Mouse (Mus musculus): ENCODE measurements around the gene Mecom. TPM values are rescaled to one million over a fixed set of nuclear protein-coding genes. Genes with fewer than 3 reads are reported as not detected.

Gene Mecom
- polyA plus RNA-seq, 3 experiments from 2014 or later, result not detected

DNA sequence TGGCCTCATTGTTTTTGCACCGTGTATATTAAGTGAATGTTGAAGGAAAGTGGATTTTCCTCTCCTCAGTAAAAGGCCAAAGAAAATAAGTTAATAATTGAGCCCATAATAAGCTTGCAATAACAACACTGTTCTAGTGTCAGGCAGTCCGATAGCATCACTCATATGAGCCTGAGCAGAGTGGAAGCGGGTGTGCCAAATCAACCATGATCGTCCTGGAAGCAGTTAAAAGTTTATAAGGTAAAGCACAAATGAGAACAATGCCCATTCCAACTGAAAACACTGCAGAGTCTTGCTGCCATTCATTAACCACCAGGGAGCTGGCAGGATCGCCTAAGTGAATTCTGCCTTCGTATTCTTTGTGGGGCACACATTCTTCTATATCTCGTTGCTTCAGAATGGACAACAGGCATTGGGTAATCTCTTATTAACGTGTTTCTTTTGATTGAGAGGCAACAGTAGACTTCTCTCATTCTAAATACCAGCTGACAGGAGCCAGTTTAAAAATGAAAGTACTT, 542.9 kb downstream of the Mecom start:
- ATAC-seq, result no peak

DNA sequence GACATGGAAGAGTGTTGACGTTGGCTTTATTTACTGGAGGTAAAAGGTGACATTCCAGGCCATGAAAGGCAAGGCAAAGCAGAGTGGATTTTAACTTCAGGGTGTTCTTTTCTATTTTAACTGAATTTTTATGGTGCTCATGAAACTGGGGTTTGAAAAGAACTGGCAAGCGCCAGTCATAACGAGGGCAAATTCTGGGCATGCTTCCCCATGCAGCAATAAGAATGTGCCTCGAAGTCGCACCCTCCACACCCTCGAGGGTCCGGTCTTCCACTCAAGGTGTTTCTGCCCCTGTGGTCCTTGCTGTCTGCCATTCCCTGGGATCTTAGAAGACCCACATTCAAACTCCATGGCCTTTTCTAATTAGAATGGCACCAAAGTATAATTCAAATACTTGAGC, 547.5 kb downstream of the Mecom start:
- ATAC-seq, result no peak

DNA sequence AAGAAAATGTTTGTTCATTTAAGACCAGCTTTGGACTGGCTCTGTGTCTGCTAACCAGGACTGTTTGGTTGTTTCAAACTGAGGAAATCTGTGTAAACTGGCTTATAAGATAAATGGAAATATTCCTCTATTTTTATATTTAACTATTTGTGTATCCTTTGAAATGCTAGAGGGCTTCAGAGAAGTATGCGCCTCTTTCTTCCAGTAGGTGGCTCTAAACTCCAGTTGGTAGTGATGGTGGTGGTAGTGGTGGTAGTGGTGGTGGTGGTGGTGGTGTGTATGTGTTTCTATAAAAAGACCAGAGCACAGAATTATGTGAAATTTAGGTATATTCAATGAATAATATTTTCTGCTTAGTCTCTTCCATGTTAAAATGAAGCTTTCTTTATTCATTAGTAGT, 548.8 kb downstream of the Mecom start:
- no peak for ATAC-seq

DNA sequence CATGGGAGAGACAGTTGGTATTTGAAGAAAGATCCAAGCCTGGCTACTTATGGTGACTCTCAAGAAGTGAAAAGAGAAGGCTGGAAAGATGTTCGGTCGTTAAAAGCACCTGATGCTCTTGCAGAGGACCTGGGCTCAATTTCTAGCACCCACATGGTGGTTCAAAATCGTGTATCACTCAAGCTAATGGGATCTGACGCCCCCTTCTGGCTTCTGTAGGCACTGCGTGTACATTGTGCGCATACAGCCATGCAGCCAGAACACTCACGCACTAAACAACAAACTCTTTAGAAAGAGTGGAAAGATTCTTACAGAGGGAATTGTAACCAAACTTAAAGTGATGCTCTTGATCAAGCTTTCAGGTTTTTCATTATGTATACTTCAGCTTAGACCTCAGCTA, 550.7 kb downstream of the Mecom start:
- no peak for ATAC-seq

DNA sequence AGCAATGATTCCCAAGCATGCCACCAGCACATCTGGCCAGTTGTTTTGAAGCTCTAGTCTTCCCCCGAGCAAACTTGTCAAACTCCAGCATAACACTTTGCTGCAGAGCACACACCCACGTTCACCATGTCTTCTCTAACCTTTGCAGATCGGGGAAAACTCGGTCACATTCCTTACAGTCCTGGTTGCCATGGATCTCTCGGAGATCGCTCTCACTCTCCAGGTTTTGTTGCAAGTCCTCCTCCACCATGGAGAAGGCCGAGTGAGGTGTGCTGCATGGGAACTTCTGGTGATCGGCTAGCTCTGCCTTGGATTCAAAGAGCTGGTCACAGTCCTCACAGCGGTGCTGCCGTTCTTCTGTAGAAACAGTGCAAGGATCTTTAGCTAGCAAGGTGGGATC, 554.5 kb downstream of the Mecom start:
- no peak for ATAC-seq

DNA sequence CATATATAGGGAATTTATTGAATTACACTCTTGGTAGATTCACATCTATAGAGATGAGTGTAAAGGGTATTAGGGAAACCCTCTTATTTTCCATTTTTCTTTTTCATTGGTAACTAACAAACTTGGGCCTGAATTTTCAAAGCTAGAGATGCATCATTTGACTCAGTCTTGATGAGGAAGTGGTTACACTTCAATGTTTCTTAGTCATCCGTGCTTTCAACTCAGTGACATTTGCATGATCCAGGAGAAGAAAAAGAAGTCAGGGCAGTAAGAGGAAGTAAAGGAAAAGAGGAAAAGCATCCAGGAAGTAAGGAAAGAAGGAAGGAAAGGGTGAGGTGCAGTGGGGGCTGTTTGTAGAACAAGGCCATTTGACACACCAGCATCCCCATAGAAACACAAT, 556.3 kb downstream of the Mecom start:
- ATAC-seq, result no peak

DNA sequence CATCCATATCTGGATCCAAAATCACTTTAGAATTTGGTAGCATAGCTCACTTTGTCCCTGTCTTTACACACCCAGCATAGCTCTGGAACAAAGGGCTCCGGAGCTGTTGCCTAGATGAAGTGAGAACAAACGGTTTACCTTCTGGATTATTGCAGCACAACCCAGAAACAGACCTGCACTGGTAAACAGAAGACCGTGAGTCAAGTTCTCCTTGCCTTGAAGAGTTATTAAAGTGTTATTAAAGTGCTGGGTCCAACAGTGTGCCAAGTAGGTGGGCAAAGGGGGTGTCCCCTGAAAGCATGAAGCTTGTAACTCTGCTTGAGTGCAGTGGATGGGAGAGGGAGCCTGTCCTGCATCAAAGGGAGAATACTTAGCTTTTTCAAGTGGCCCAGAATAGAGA, 563.4 kb downstream of the Mecom start:
- ATAC-seq, result no peak

DNA sequence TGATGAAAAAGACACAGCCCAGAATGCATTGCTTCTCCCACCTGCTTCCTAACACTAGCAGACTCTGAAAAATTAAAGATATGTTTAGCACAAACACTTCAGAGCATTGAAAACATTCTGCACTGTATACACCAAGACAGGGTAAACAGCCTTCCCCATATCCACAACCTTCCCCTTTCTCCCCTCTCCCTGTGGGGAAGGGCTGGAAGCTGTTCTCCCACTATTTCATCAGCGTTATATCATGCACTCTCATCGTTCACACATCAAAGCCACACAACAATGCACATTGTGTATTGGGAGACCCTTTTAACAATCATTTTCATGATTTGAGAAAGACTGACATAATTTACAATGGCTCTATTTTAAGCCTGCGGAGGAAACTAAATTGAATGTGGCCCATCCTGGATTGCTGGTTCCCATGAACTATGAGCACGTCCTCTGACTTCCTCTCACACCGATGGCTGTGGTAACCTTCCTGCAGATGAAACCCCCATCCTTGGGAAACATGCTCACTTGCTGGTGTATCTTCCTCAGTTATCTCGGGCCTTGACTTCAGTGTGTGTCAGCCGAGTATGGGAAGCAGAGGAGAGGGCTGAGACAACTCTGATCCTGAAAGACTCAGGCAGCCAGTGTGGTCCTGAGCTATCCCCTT, 566.4 kb downstream of the Mecom start:
- ATAC-seq, result no peak

DNA sequence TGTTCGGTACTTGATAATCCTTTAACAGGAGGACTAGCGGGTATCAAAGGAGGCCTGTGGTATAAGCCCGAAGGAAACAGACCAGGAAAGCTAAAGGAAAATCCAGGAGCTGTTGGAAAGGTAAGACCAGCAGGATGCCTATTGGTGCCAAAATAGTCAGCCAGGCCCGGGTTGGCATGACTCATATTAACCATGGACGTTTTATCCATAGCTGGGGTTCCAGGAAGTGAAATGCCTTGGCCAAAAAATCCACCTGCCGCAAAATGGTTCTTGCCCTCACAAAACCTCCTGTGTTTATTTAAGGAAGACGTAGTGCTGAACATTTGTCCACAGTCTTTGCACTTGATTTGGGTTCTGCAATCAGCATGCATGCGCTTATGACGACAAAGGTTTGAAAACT, 567.3 kb downstream of the Mecom start:
- no peak for ATAC-seq

DNA sequence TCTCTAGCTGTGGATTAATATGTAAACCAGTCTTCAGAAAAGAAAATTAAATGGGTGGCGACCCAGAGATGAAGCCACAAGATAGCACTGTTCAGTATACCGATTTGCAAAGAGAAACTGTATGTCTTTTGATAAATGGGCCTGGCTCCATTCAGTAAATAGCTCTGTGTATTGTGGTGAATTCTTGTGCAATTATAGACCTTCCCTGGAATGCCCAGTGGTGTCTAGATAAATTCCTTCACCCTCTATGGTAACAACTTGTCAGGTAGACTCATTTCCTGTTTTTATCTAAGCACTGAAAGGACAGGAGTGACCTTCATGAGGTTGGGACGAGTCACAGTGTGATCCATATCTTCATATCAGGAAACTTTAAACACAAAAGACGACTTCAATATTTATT, 571.2 kb downstream of the Mecom start:
- ATAC-seq, result no peak

DNA sequence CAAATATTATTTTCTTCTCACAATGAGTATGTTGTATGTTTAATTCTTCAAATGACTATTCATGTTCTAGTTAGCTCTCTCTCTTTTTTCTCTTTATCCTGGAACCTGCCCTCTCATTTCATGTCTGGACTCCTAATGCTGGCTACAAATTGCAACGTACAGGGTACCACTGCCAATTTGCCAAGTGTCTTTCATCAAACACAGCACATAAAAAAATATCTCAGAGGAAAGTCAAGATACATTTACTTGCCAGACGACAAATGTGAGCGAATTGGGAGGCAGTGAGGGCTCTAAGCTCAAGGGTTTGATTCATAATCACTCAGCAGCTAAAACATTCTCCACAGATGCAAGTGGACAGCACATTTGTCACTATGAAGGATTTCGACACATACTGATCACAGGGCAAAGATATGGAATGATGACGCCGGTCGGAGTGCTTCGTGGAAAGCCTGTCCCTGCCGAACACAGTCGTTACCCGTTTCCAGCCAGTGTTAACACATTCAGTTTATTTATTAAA, 579.3 kb downstream of the Mecom start:
- ATAC-seq, result no peak

DNA sequence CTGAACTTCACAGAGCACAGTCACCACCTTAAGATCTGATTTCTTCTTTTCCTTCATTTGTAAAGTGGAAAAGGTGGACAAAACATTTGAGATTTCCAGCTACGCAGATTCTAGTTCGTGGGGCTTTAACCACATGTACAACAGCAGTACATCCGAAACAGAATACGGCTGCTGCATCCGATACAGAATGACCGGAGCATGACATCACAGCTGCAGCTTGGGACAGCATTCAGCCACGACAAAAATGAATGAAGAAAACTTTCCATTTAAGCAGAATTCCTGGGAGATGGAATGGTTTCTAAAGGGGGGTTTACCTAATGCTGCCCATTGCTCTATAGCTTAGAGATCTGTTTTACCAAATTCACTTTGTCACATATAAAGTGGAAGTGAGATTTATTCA, 583.9 kb downstream of the Mecom start:
- no peak for ATAC-seq

DNA sequence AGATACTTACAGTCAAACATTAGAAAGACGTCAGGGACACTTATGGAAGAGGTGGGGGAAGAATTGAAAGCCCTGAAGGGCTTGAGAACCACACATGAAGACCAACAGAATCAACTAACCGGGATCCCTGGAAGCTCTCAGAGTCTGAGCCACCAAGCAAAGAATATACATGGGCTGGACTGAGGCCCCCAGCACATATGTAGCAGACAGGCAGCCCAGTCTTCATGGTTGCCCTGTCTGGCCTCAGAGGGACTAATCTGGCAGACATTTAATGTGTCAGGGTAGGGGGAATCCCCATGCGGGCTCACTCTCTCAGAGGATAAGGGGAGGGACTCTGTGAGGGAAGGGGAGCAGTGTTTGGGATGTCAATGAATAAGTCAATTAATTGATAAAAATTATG, 584.4 kb downstream of the Mecom start:
- no peak for ATAC-seq

DNA sequence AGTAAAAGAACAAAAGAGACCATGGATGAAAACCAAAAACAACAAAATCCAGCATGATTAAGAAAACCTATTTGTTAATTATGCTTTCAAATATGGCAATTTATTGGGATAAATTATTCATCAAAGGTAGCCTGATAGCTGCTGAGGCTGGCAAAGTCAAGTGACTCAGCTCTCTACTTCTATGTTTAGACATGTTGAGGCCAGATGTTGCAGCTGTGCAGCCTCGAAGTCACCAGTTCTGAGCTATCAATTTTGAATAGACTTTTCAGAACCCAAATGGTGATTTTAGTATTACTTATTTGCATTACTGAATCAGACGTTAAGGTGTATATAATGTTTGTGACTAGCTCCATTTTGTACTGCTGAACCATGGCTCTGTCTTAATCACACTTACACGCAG, 588.8 kb downstream of the Mecom start:
- no peak for ATAC-seq

DNA sequence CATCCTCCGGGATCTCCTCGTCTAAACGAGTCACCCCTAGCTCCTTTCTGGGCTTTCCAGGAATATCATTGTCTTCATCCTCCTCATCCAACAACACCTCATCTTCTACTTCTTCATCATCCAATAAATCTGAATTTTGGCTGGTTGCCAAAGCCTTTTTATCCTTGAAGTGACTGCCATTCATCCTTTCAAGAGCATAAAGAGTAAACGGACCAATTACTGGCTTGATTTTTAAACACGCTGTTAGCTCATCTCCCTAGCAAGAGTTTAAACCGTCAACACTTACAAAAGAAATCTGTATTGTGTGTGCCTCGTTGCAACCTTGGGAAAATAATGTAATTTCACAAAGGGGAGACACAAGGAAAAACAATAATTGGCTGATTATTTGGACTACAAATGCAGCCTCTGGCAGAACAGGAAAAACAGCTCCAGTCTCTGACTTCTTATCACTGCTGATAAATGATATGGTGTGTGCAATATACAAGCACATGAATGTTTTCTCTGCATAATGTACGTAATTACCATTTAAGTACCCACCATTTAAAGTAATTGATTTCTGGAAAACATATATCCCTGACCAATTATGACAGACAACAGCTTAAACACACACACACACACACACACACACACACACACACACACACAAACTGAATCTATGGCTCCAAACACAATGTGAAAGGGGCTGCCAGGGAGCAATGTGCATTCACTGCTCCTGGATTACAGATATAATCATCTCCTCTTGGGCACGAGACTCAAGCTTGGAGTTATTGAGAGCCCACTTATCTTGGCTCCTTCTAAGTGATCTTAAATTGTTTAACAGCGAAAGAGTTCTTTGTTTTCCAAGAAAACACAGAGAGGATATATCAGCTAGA, 590.2 kb downstream of the Mecom start:
- no peak for ATAC-seq

DNA sequence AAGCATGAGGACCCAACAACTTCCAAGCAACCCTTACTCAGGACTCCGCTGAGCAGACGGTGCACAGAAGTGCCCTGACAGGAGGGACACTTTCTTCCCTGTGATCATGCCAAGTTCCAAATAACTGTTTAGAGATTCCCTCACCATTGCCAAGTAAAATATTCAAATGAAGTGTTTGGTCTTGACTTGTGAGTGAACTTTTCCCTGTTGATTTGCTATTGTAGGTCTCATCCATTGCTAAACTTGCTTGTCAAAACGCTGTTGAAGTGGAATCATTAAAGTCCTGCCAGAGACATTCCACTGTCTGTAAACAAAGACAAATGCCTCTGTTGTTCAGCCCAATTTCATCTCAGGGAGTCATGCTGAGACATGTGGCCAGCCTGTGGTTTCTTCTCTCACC, 594.5 kb downstream of the Mecom start:
- no peak for ATAC-seq

DNA sequence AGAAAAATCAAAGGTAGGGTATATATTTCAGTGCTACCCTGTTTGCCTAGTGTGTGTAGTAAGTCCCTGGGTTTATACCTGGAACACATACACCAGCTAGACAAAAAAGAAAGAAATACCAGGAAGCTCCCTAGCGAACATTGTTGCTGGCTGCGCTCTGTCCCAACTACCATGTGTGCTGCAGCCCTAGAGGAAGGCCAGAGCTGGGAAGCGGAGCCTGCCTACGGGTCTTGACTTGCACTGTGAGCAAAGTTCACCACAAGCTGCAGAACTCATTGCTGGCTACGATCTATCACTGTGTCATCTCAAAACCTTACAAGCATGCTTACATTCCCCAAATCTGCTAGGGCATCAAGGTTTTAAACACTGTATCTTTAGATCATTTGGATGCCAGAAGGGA, 597.0 kb downstream of the Mecom start:
- ATAC-seq, result no peak

DNA sequence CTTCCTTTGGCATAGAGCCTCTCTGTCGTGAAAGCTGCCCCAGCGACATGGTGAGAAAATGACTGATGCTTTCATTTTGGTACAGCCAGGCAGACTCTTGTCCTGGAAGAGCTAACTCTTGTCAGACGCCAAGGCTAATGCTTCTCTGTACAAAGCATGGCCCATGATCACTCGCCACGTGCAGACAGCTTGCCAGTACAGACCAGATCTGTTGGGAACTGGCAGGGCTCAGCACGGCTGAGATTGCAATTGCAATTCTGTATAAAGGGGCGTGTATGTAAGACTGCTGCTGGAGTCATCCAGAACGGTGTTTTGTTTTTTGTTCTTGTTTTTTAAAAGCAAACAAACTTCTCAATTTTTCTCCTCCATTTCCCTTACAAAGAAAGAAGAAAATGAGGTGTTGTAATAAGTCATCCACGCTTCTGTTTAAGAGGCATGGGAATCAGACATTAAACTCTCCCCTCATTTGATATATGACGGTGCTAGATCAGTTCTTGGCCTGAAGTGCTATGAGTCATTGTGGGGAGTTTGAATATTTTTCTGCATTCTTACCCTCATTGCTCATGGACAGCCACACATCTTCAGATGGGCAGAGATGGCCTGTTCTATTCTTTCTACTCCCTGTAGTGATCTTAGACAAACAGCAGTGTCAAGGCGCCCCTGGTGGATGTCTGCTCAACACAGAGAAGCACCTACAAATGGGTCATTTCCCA, 644.1 kb downstream of the Mecom start:
- no peak for ATAC-seq

Other genes with a start within 250 kb of the Mecom start
- gene Actrt3, start 51.9 kb upstream of the Mecom start, polyA plus RNA-seq (2017; shearing (Covaris generic)), result under 1 TPM; 0.23 to 0.58 (median 0.24) TPM
- gene Mynn, start 54.1 kb upstream of the Mecom start, polyA plus RNA-seq (2017; shearing (Covaris generic)), result 10 to 100 TPM; 34.9 to 43.8 (median 36.9) TPM
- gene Lrriq4, start 96.5 kb upstream of the Mecom start, polyA plus RNA-seq (2017; shearing (Covaris generic)), result not detected
- under 1 TPM in 2 of 3 experiments, not detected in 1; 0.42 to 0.44 TPM for gene Lrrc34, start 99.9 kb upstream of the Mecom start, polyA plus RNA-seq (2017; shearing (Covaris generic))
- under 1 TPM in 1 of 3 experiments, not detected in 2; 0.09 TPM for gene Lrrc31, start 151.8 kb upstream of the Mecom start, polyA plus RNA-seq (2017; shearing (Covaris generic))
- gene Samd7, start 198.3 kb upstream of the Mecom start, polyA plus RNA-seq (2017; shearing (Covaris generic)), result not detected
- gene Sec62, start 244.9 kb upstream of the Mecom start, polyA plus RNA-seq (2017; shearing (Covaris generic)), result 100 to 1,000 TPM in 1 of 3 experiments, 10 to 100 TPM in 2; 62.0 to 106 (median 82.2) TPM